Mouse (Mus musculus) CH12.LX (cell line): ENCODE measurements around the gene Dennd6a. TPM values are rescaled to one million over a fixed set of nuclear protein-coding genes. Genes with fewer than 3 reads are reported as not detected.

ENCODE experiments used
- DNase-seq: peaks from one replicate; pipeline ENCODE4 v3.0.0-alpha.2; 2013; ENCODE audit errors: extremely low read depth
- H3K27ac ChIP-seq: 2 replicates; pipeline ENCODE4 v1.5.1; 2012; ENCODE audit warnings: low read depth, mild to moderate bottlenecking, control low read depth, moderate library complexity; ENCODE audit not compliant: insufficient read depth
- H3K27me3 ChIP-seq: replicated peaks from 2 replicates; pipeline ENCODE3; 2012; ENCODE audit warnings: inconsistent platforms
- H3K36me3 ChIP-seq, 2 experiments: replicated peaks in 1 of 2; 2 replicates each; pipeline versions ENCODE3 to v1.6.1; 2012; ENCODE audit warnings: inconsistent platforms in 1 of 2, low read length in 1 of 2, mild to moderate bottlenecking in 1 of 2, mixed read lengths in 1 of 2, moderate library complexity in 1 of 2; ENCODE audit not compliant: control insufficient read depth in 1 of 2, insufficient read depth in 1 of 2
- H3K4me1 ChIP-seq, 2 experiments: 2 replicates each; pipeline ENCODE4 v1.6.1; 2012; ENCODE audit warnings: inconsistent platforms in 1 of 2, moderate library complexity in 1 of 2; ENCODE audit not compliant: insufficient read depth in 2 of 2, control insufficient read depth in 1 of 2
- H3K4me2 ChIP-seq: 2 replicates; pipeline ENCODE4 v1.6.1; 2012; ENCODE audit warnings: low read depth, mild to moderate bottlenecking, control low read depth; ENCODE audit not compliant: poor library complexity, insufficient read depth, severe bottlenecking
- H3K4me3 ChIP-seq, 3 experiments: fragments of 150-350 bp in 1 of 3; sonication (generic) in 1 of 3; replicated peaks in 1 of 3; 2 replicates each; pipeline versions ENCODE3 to v1.5.1; 2011 to 2012; ENCODE audit warnings: low read depth in 2 of 3, low read length in 2 of 3, mild to moderate bottlenecking in 2 of 3, moderate library complexity in 2 of 3, control low read depth in 1 of 3, improper control_type of control experiment in 1 of 3, inconsistent platforms in 1 of 3, mixed read lengths in 1 of 3; ENCODE audit not compliant: poor library complexity in 1 of 3
- H3K79me2 ChIP-seq: replicated peaks from 2 replicates; pipeline ENCODE4 v1.6.1; 2012; ENCODE audit warnings: mild to moderate bottlenecking, moderate library complexity; ENCODE audit not compliant: control insufficient read depth, poor library complexity, insufficient read depth, severe bottlenecking; ENCODE audit errors: extremely low read depth
- H3K9ac ChIP-seq: 2 replicates; pipeline ENCODE4 v1.6.1; 2012; ENCODE audit warnings: low read depth, mild to moderate bottlenecking, control low read depth, moderate library complexity; ENCODE audit not compliant: insufficient read depth
- H3K9me3 ChIP-seq: replicated peaks from 2 replicates; pipeline ENCODE3; 2012; ENCODE audit warnings: low read length, inconsistent platforms, mixed read lengths
- CHD2 ChIP-seq: IDR thresholded peaks from 2 replicates; pipeline ENCODE4 v1.6.1; 2011; ENCODE audit warnings: low read length, improper control_type of control experiment
- GABPA ChIP-seq: IDR thresholded peaks from 2 replicates; pipeline ENCODE4 v1.6.1; 2012; ENCODE audit warnings: low read depth, low read length, improper control_type of control experiment, inconsistent platforms; ENCODE audit not compliant: insufficient replicate concordance
- HCFC1 ChIP-seq: IDR thresholded peaks from 2 replicates; pipeline ENCODE4 v1.6.1; 2012; ENCODE audit warnings: low read depth, mild to moderate bottlenecking, inconsistent platforms, low read length, improper control_type of control experiment
- IRF4 ChIP-seq: IDR thresholded peaks from 2 replicates; pipeline ENCODE4 v1.6.1; 2014; ENCODE audit warnings: low read depth, mild to moderate bottlenecking, inconsistent platforms, low read length, improper control_type of control experiment
- MAX ChIP-seq: IDR thresholded peaks from 2 replicates; pipeline ENCODE4 v1.6.1; 2011; ENCODE audit warnings: low read length, improper control_type of control experiment
- MAZ ChIP-seq: IDR thresholded peaks from 2 replicates; pipeline ENCODE4 v1.6.1; 2012; ENCODE audit warnings: low read depth, mild to moderate bottlenecking, inconsistent platforms, low read length, improper control_type of control experiment, moderate library complexity
- MXI1 ChIP-seq: IDR thresholded peaks from 2 replicates; pipeline ENCODE4 v1.6.1; 2011; ENCODE audit warnings: mild to moderate bottlenecking, low read depth, low read length, improper control_type of control experiment
- NELFE ChIP-seq: IDR thresholded peaks from 2 replicates; pipeline ENCODE4 v1.6.1; 2011; ENCODE audit warnings: low read depth, low read length, improper control_type of control experiment
- NRF1 ChIP-seq: IDR thresholded peaks from 2 replicates; pipeline ENCODE4 v1.6.1; 2014; ENCODE audit warnings: low read depth, mild to moderate bottlenecking, inconsistent platforms, low read length, improper control_type of control experiment, moderate library complexity
- PAX5 ChIP-seq: IDR thresholded peaks from 2 replicates; pipeline ENCODE4 v1.6.1; 2012; ENCODE audit warnings: low read length, inconsistent platforms, mixed read lengths
- POLR2A ChIP-seq: IDR thresholded peaks from 2 replicates; pipeline ENCODE4 v1.6.1; 2011; ENCODE audit warnings: low read depth, mild to moderate bottlenecking, improper control_type of control experiment, low read length
- RCOR1 ChIP-seq: conservative IDR thresholded peaks from 2 replicates; pipeline ENCODE4 v1.6.1; 2012; ENCODE audit warnings: low read depth, mild to moderate bottlenecking, inconsistent platforms, low read length, improper control_type of control experiment
- SMC3 ChIP-seq: IDR thresholded peaks from 2 replicates; pipeline ENCODE4 v1.6.1; 2011; ENCODE audit warnings: low read depth, low read length, improper control_type of control experiment
- UBTF ChIP-seq: IDR thresholded peaks from 2 replicates; pipeline ENCODE4 v1.6.1; 2012; ENCODE audit warnings: low read depth, mild to moderate bottlenecking, inconsistent platforms, low read length, improper control_type of control experiment, moderate library complexity
- USF1 ChIP-seq: IDR thresholded peaks from 2 replicates; pipeline ENCODE4 v1.6.1; 2014; ENCODE audit warnings: low read depth, mild to moderate bottlenecking, inconsistent platforms, low read length, improper control_type of control experiment
- USF2 ChIP-seq: conservative IDR thresholded peaks from 2 replicates; pipeline ENCODE4 v1.6.1; 2011; ENCODE audit warnings: low read depth, low read length, improper control_type of control experiment
- dilution Hi-C: fragments of 300-500 bp; cut with MboI; formaldehyde crosslinking; loops from 2 replicates; pipeline ENCODE4 v1.14.3; 2020; ENCODE audit warnings: low sequenced_read_pairs; ENCODE audit not compliant: extremely low pct_unique_long_range_greater_than_20kb, extremely low pct_ligation_motif_present
- in situ Hi-C: fragments of 300-500 bp; cut with MboI; formaldehyde crosslinking; loops from 3 replicates; pipeline ENCODE4 v1.14.3; 2019; ENCODE audit warnings: low sequenced_read_pairs, low pct_ligation_motif_present, low pct_unique_long_range_greater_than_20kb, mixed read lengths
- polyA plus RNA-seq: library from polyadenylated mRNA; unstranded; fragments of >175 nt; gene quantifications from 2 replicates; pipeline ENCODE4 v1.2.1, GENCODE M21; 2012; ENCODE audit warnings: low read depth; ENCODE audit not compliant: insufficient read length
- total RNA-seq, 2 experiments: library from RNA; depleted of rRNA; stranded (reverse); fragments of 300-350 nt in 1 of 2; fragments of >200 nt in 1 of 2; gene quantifications; 2 replicates each; pipeline ENCODE4 v1.2.3; 2012 to 2014

Dennd6a gene
- total and polyA plus RNA-seq, 3 experiments = 6.5 to 22.9 (median 13.0) TPM

GRCm38 (mm10) chr14:26675371-26675770, 101.7 kb downstream of the Dennd6a start:
- H3K36me3 ChIP-seq = no peaks in the 10 kb centered on the region
- H3K9ac ChIP-seq = no peak overlapping the region
- no peak for DNase-seq
- no peak overlapping the region for H3K27ac ChIP-seq
- in situ Hi-C loops = loop anchor here (25.0 kb wide), 1 partner anchor 312 kb away; the partner anchor contains the start of gene Hesx1
- dilution Hi-C loops = no loop called here
- no peak for TF ChIP-seq IRF4
- TF ChIP-seq POLR2A = no peak
- TF ChIP-seq NRF1 = no peak
- no peak for TF ChIP-seq MAX
- TF ChIP-seq USF1 = no peak
- no peak for TF ChIP-seq NELFE
- no peak for TF ChIP-seq MXI1
- TF ChIP-seq SMC3 = no peak
- no peak for TF ChIP-seq USF2
- no peak for TF ChIP-seq PAX5
- TF ChIP-seq GABPA = no peak
- peaks cover 3% of the 10 kb centered on the region for H3K9me3 ChIP-seq
- H3K4me2 ChIP-seq = no peak overlapping the region
- peaks cover 4% of the 10 kb centered on the region; the same call in 1 of the 2 replicates for H3K79me2 ChIP-seq
- peaks cover 5 to 44% of the 10 kb centered on the region in 2 experiments for H3K4me1 ChIP-seq
- no peak overlapping the region for H3K4me3 ChIP-seq
- H3K27me3 ChIP-seq = no peaks in the 10 kb centered on the region

- dilution Hi-C loops (no loop called here), in situ Hi-C loops (loop anchor here (25.0 kb wide), 1 partner anchor 312 kb away; the partner anchor contains the start of gene Hesx1)
- no peaks in the 10 kb centered on the region for H3K36me3 ChIP-seq
- H3K9me3 ChIP-seq = peaks cover 3% of the 10 kb centered on the region
- H3K9ac ChIP-seq = no peak overlapping the region
- H3K79me2 ChIP-seq = no peaks in the 10 kb centered on the region
- TF ChIP-seq GABPA (no peak), UBTF (no peak), RCOR1 (no peak), MAZ (no peak), HCFC1 (no peak), CHD2 (no peak), MXI1 (no peak)
- DNase-seq = peak; percentile 36
- no peak overlapping the region for H3K27ac ChIP-seq
- no peaks in the 10 kb centered on the region for H3K27me3 ChIP-seq
- H3K4me1 ChIP-seq = peaks cover 5 to 39% of the 10 kb centered on the region in 2 experiments
- no peak overlapping the region for H3K4me2 ChIP-seq
- no peak overlapping the region for H3K4me3 ChIP-seq
These were observed 102.1 kb downstream of the Dennd6a start for GRCm38 (mm10) chr14:26675791-26676190.

Other genes starting within 250 kb of the Dennd6a start
- 17.2 and 19.0 TPM in 2 replicates for gene Slmap, start 38.9 kb upstream of the Dennd6a start, total RNA-seq (2012; rRNA removed)
- gene Slmap, start 38.9 kb upstream of the Dennd6a start, total RNA-seq (2014; rRNA removed) = 51.0 and 54.2 TPM in 2 replicates
- gene Slmap, start 38.9 kb upstream of the Dennd6a start, polyA plus RNA-seq = 61.0 and 64.0 TPM in 2 replicates
- gene Arf4, start 64.2 kb downstream of the Dennd6a start, total RNA-seq (2012; rRNA removed) = 43.3 and 50.7 TPM in 2 replicates
- 66.6 and 74.2 TPM in 2 replicates for gene Arf4, start 64.2 kb downstream of the Dennd6a start, total RNA-seq (2014; rRNA removed)
- 84.0 and 86.4 TPM in 2 replicates for gene Arf4, start 64.2 kb downstream of the Dennd6a start, polyA plus RNA-seq
- 8.4 and 10.6 TPM in 2 replicates for gene Pde12, start 96.0 kb downstream of the Dennd6a start, total RNA-seq (2012; rRNA removed)
- 13.9 and 14.2 TPM in 2 replicates for gene Pde12, start 96.0 kb downstream of the Dennd6a start, total RNA-seq (2014; rRNA removed)
- 11.9 and 14.9 TPM in 2 replicates for gene Pde12, start 96.0 kb downstream of the Dennd6a start, polyA plus RNA-seq
- 0.04 TPM in 2 replicates for gene Dnah12, start 119.4 kb downstream of the Dennd6a start, total RNA-seq (2012; rRNA removed)
- gene Dnah12, start 119.4 kb downstream of the Dennd6a start, total RNA-seq (2014; rRNA removed) = 0.13 and 0.19 TPM in 2 replicates
- 0.04 and 0.07 TPM in 2 replicates for gene Dnah12, start 119.4 kb downstream of the Dennd6a start, polyA plus RNA-seq